Comparison of ENCODE assay signal across 21 mouse cellular contexts in the genomic region with DNA sequence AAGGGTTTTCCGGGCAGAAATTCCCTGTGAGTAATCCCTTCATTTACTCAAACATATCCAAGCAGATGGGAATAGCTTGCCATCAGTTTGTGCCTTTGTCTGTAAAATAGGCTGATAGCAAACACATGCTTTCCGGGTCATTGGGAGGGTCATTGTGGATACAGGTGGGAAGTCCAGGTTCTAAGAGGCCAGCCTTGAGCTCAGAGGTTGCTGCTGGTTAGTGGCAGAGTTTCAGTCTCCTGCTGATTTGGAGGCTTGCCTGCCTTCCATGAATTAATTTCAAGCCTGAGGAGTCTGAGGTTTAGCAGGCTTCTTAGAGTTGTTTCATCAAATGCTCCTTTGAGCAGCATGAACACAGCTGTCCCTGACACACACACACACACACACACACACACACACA.
A peak's percentile ranks its signal among the peaks of the same experiment; 100 is the strongest.
DNase-seq lines count a peak whose midpoint lies in the region; ATAC-seq and TF ChIP-seq lines count a peak whose summit lies in the region.
"Had no signal": no experiment of that assay in that cellular context is flagged by ENCODE, and none has a peak within 500 bp of the region (broad histone marks: within the 10 kb centered on the region; RNA-seq: fewer than 3 reads in every experiment).

No protein-coding gene starts in this region.

- no peak for TF ChIP-seq CTCF in kidney, adult 2 months (conservative IDR thresholded peaks at IDR 0.05; ENCODE audit: insufficient read depth, insufficient read length, low read depth, low read length)

- H3K36me3 ChIP-seq in kidney, adult 2 months (ENCODE audit: control insufficient read depth, insufficient read depth, low read length): no peaks in the 10 kb centered on the region
- H3K36me3 ChIP-seq in kidney, embryonic 16.5 days (ENCODE audit: insufficient read depth, low read length): no peaks in the 10 kb centered on the region
- H3K36me3 ChIP-seq in forebrain, embryonic 12.5 days (replicated peaks): no peaks in the 10 kb centered on the region
- H3K36me3 ChIP-seq: heart, embryonic 15.5 days; limb, embryonic 12.5 days; liver, embryonic 12.5 days; stomach, embryonic 15.5 days had no signal

- H3K9me3 ChIP-seq in kidney, embryonic 16.5 days (ENCODE audit: low read length): no peaks in the 10 kb centered on the region
- no peaks in the 10 kb centered on the region for H3K9me3 ChIP-seq in forebrain, embryonic 12.5 days
- H3K9me3 ChIP-seq: heart, embryonic 15.5 days; limb, embryonic 12.5 days; stomach, embryonic 15.5 days had no signal

- ATAC-seq in kidney, embryonic 16.5 days (ENCODE audit: low FRiP score, low TSS enrichment): no peak
- ATAC-seq in forebrain, embryonic 12.5 days (ENCODE audit: low FRiP score): no peak
- ATAC-seq: forebrain, embryonic 16.5 days; hindbrain, embryonic 16.5 days; liver, embryonic 12.5 days had no signal

- H3K4me1 ChIP-seq in kidney, adult 2 months (ENCODE audit: control insufficient read depth, insufficient read depth, low read length): no peaks in the 10 kb centered on the region
- peaks cover 14% of the 10 kb centered on the region for H3K4me1 ChIP-seq in kidney, embryonic 16.5 days (ENCODE audit: insufficient read depth, low read length)
- H3K4me1 ChIP-seq in forebrain, embryonic 12.5 days: peaks cover 44% of the 10 kb centered on the region

- peak; percentile 37 for DNase-seq in kidney, adult 2 months
- peak; percentile 42 for DNase-seq in embryo, embryonic 10 days (ENCODE audit: low spot score)
- DNase-seq in embryo, embryonic 9.5 days (ENCODE audit: extremely low spot score): peak; percentile 35
- DNase-seq in kidney, postnatal 25 days: peak; percentile 14 to 51
- no peak for DNase-seq in lung, postnatal 14 days
- DNase-seq: adrenal gland, adult 8-10 months; gastrocnemius, postnatal 25 days; heart, postnatal 4 days; layer of hippocampus, adult 9-11 months; lung, adult 2 months; lung, postnatal 36 days; retina, postnatal 1 day had no signal

- H3K27me3 ChIP-seq in kidney, adult 2 months (replicated peaks; ENCODE audit: control insufficient read depth, insufficient read depth, low read length): no peaks in the 10 kb centered on the region
- no peaks in the 10 kb centered on the region for H3K27me3 ChIP-seq in kidney, embryonic 16.5 days (ENCODE audit: insufficient read depth, low read length)
- H3K27me3 ChIP-seq in forebrain, embryonic 12.5 days: peaks cover 19% of the 10 kb centered on the region; the same call in 1 of the 2 replicates
- H3K27me3 ChIP-seq: limb, embryonic 12.5 days; liver, embryonic 12.5 days; stomach, embryonic 15.5 days had no signal

- no peak overlapping the region for H3K9ac ChIP-seq in kidney, embryonic 16.5 days (replicated peaks; ENCODE audit: low read length)
- H3K9ac ChIP-seq in forebrain, embryonic 12.5 days: no peak overlapping the region
- H3K9ac ChIP-seq: heart, embryonic 15.5 days; limb, embryonic 12.5 days; liver, embryonic 12.5 days; stomach, embryonic 15.5 days had no signal

- 64% methylated on average over 2 of the region's 2 CpGs for WGBS in kidney, adult 2 months
- 49% methylated on average over 2 of the region's 2 CpGs for WGBS in kidney, embryonic 16.5 days
- 43% methylated on average over 2 of the region's 2 CpGs for WGBS in forebrain, embryonic 12.5 days

- no peak overlapping the region for H3K27ac ChIP-seq in kidney, adult 2 months (ENCODE audit: insufficient read depth, low read depth, low read length)
- no peak overlapping the region for H3K27ac ChIP-seq in kidney, embryonic 16.5 days (ENCODE audit: low read length)
- H3K27ac ChIP-seq in forebrain, embryonic 12.5 days: no peak overlapping the region
- H3K27ac ChIP-seq: heart, embryonic 15.5 days; kidney, postnatal 0 days; limb, embryonic 12.5 days; liver, embryonic 12.5 days; stomach, embryonic 15.5 days had no signal

- no peak overlapping the region for H3K4me3 ChIP-seq in kidney, adult 2 months (ENCODE audit: insufficient read depth, low read depth, low read length)
- no peak overlapping the region for H3K4me3 ChIP-seq in kidney, embryonic 16.5 days (ENCODE audit: low read length)
- no peak overlapping the region for H3K4me3 ChIP-seq in forebrain, embryonic 12.5 days (replicated peaks)
- H3K4me3 ChIP-seq: heart, embryonic 15.5 days; limb, embryonic 12.5 days; liver, embryonic 12.5 days; stomach, embryonic 15.5 days had no signal

- H3K4me2 ChIP-seq in kidney, embryonic 16.5 days (replicated peaks; ENCODE audit: low read depth, low read length): no peak overlapping the region
- no peak overlapping the region for H3K4me2 ChIP-seq in forebrain, embryonic 12.5 days
- H3K4me2 ChIP-seq: heart, embryonic 15.5 days; limb, embryonic 12.5 days; liver, embryonic 12.5 days; stomach, embryonic 15.5 days had no signal

- no peak for TF ChIP-seq POLR2A in kidney, adult 2 months (IDR thresholded peaks at IDR 0.05; ENCODE audit: low read depth, low read length)
